Mouse (Mus musculus): ENCODE measurements around the gene Rnf187. TPM values are rescaled to one million over a fixed set of nuclear protein-coding genes. Genes with fewer than 3 reads are reported as not detected.

The Rnf187 gene
- polyA plus RNA-seq (2015; fragmentation: Nextera tagmentation; extraction: Ambion mirVana), result 563 and 570 TPM in 2 replicates

- Histone ChIP-seq H3K36me3 (ENCODE audit: control insufficient read depth, insufficient read depth, low read length) (peaks cover 5% of the 10 kb centered on the region), H3K4me3 (ENCODE audit: low read length) (peak within 1 kb of the TSS; percentile 93), H3K27ac (ENCODE audit: low read depth, low read length) (peak within 1 kb of the TSS; percentile 96), H3K4me1 (ENCODE audit: control insufficient read depth, insufficient read depth, low read depth, low read length) (peaks cover 17% of the 10 kb centered on the region), H3K4me2 (ENCODE audit: low read length) (peak within 1 kb of the TSS; percentile 72), H3K9ac (ENCODE audit: low read depth, low read length) (peak within 1 kb of the TSS; percentile 99), H3K9me3 (ENCODE audit: control insufficient read depth, low read length) (no peaks in the 10 kb centered on the region), H3K27me3 (replicated peaks; ENCODE audit: control insufficient read depth, insufficient read depth, low read length) (no peaks in the 10 kb centered on the region)
- ATAC-seq, result peak; percentile 98
- under 1% methylated on average over 67 of the region's 95 CpGs for WGBS
These were observed at the start of gene Rnf187 for GRCm38 (mm10) chr11:58938322-58939087. Gene Rnf187 (minus strand): TSS chr11:58938916.

DNA sequence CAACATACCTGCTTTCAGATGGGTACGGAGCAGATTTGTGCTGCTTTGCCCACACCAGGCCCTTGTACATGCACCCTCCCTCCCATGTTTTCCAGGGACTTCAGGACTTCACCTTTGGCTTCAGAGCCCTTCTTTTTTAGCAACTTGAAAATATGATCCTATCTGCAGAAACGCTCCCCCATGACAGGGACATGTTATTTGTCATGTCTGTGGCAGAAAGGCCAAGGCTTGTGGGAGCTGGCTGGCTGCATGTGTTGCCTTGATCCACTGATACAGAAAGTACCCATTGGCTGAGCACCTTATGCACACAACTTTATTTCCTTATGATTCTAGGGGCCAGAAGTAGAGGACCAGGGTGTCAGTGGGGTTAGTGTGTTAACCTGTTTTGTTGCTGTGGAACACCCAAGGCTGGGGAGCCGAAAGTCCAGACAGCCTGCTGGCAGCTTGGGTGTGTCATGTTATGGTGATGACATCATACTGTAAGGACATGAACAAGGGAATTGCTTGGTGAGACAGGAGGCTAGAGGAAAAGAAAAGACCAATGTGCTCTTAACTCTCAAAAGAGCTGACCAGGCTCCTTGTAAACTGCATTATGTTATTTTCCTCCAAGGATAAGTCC is 46.7 kb upstream of the Rnf187 start:
- Histone ChIP-seq H3K9ac (ENCODE audit: low read depth, low read length) (no peak overlapping the region), H3K4me2 (ENCODE audit: low read length) (no peak overlapping the region), H3K9me3 (ENCODE audit: control insufficient read depth, low read length) (no peaks in the 10 kb centered on the region), H3K27ac (ENCODE audit: low read depth, low read length) (no peak overlapping the region), H3K36me3 (ENCODE audit: control insufficient read depth, insufficient read depth, low read length) (peaks cover 37% of the 10 kb centered on the region), H3K4me3 (ENCODE audit: low read length) (no peak overlapping the region), H3K27me3 (replicated peaks; ENCODE audit: control insufficient read depth, insufficient read depth, low read length) (no peaks in the 10 kb centered on the region), H3K4me1 (ENCODE audit: control insufficient read depth, insufficient read depth, low read depth, low read length) (peaks cover 7% of the 10 kb centered on the region)
- WGBS, result 94% methylated on average over 3 of the region's 3 CpGs
- ATAC-seq, result no peak

DNA sequence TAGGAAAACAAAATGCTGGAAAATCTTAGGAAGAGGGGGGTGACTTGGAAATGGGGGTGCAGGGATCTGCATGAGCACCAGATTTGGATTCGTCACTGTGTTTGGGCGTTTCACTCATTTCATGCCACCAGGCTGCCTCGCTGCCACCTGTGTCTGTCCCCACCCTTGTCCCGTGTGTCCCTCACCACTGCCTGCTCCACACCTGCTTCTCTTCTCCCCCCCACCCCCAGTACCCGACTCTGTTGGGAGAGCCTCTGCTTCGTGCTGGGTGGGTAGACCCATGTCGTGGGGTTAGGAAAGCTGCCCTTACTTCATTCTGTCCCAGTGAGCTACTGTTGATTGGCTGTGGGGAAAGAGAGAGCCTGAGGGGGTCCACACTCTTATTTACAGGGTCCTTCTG is 45.9 kb upstream of the Rnf187 start:
- no peaks in the 10 kb centered on the region for H3K9me3 ChIP-seq (ENCODE audit: control insufficient read depth, low read length)
- no peak overlapping the region for H3K4me3 ChIP-seq (ENCODE audit: low read length)
- WGBS, result 96% methylated on average over 7 of the region's 7 CpGs
- ATAC-seq, result no peak
- H3K27me3 ChIP-seq (replicated peaks; ENCODE audit: control insufficient read depth, insufficient read depth, low read length), result no peaks in the 10 kb centered on the region
- no peak overlapping the region for H3K27ac ChIP-seq (ENCODE audit: low read depth, low read length)
- H3K4me1 ChIP-seq (ENCODE audit: control insufficient read depth, insufficient read depth, low read depth, low read length), result peaks cover 14% of the 10 kb centered on the region
- no peak overlapping the region for H3K9ac ChIP-seq (ENCODE audit: low read depth, low read length)
- H3K4me2 ChIP-seq (ENCODE audit: low read length), result no peak overlapping the region
- peaks cover 35% of the 10 kb centered on the region for H3K36me3 ChIP-seq (ENCODE audit: control insufficient read depth, insufficient read depth, low read length)

GRCm38 (mm10) chr11:58983691-58984341 is 45.1 kb upstream of the Rnf187 start:
- Histone ChIP-seq H3K27ac (ENCODE audit: low read depth, low read length) (no peak overlapping the region), H3K4me1 (ENCODE audit: control insufficient read depth, insufficient read depth, low read depth, low read length) (peaks cover 22% of the 10 kb centered on the region), H3K27me3 (replicated peaks; ENCODE audit: control insufficient read depth, insufficient read depth, low read length) (no peaks in the 10 kb centered on the region), H3K9ac (ENCODE audit: low read depth, low read length) (no peak overlapping the region), H3K4me2 (ENCODE audit: low read length) (no peak overlapping the region), H3K4me3 (ENCODE audit: low read length) (no peak overlapping the region), H3K9me3 (ENCODE audit: control insufficient read depth, low read length) (no peaks in the 10 kb centered on the region), H3K36me3 (ENCODE audit: control insufficient read depth, insufficient read depth, low read length) (peaks cover 27% of the 10 kb centered on the region)
- no peak for ATAC-seq
- 93% methylated on average over 6 of the region's 6 CpGs for WGBS

DNA sequence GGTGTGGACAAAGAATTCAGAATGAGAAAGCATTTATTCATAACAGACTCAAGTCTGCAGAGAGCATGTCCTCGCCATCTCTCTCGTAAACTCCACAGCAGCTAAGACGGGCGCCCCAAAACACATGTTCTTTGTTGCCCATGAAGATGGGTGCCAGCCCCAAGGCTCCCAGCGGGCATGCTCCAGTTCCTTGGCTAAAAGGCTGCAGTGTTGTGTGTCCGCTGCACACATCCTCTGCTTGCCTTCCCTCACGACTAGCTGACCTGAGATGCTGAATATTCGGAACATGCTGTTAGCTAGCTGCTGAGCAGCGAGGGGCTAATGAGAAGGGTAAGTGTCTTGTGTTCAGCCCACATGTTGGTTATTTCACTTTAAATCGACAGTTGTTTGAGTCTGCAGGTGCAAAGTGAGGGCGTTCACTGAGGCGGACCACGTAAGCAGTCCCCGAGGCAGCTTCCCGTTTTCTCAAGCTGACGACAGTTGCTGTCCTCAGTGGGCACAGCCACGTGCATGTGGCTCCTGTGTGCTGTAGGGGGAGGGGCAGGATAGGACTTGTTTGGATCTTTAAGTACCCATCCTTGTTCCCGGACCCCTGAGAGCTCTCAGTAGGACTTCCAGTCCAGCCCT is 43.9 kb upstream of the Rnf187 start:
- Histone ChIP-seq H3K27ac (ENCODE audit: low read depth, low read length) (no peak overlapping the region), H3K9ac (ENCODE audit: low read depth, low read length) (no peak overlapping the region), H3K27me3 (replicated peaks; ENCODE audit: control insufficient read depth, insufficient read depth, low read length) (no peaks in the 10 kb centered on the region), H3K4me2 (ENCODE audit: low read length) (no peak overlapping the region), H3K9me3 (ENCODE audit: control insufficient read depth, low read length) (no peaks in the 10 kb centered on the region), H3K4me3 (ENCODE audit: low read length) (no peak overlapping the region), H3K4me1 (ENCODE audit: control insufficient read depth, insufficient read depth, low read depth, low read length) (peaks cover 25% of the 10 kb centered on the region), H3K36me3 (ENCODE audit: control insufficient read depth, insufficient read depth, low read length) (peaks cover 25% of the 10 kb centered on the region)
- ATAC-seq, result no peak
- WGBS, result 86% methylated on average over 18 of the region's 18 CpGs

- H3K9ac ChIP-seq (ENCODE audit: low read depth, low read length), result no peak overlapping the region
- H3K4me2 ChIP-seq (ENCODE audit: low read length), result no peak overlapping the region
- H3K4me1 ChIP-seq (ENCODE audit: control insufficient read depth, insufficient read depth, low read depth, low read length), result peaks cover 29% of the 10 kb centered on the region
- no peaks in the 10 kb centered on the region for H3K9me3 ChIP-seq (ENCODE audit: control insufficient read depth, low read length)
- no peaks in the 10 kb centered on the region for H3K27me3 ChIP-seq (replicated peaks; ENCODE audit: control insufficient read depth, insufficient read depth, low read length)
- no peak overlapping the region for H3K27ac ChIP-seq (ENCODE audit: low read depth, low read length)
- H3K4me3 ChIP-seq (ENCODE audit: low read length), result no peak overlapping the region
- no peak; the same call in 1 of the 2 replicates for ATAC-seq
- 51% methylated on average over 14 of the region's 14 CpGs for WGBS
- H3K36me3 ChIP-seq (ENCODE audit: control insufficient read depth, insufficient read depth, low read length), result peaks cover 25% of the 10 kb centered on the region
These were observed 43.1 kb upstream of the Rnf187 start for GRCm38 (mm10) chr11:58981541-58982447.

GRCm38 (mm10) chr11:58980381-58980990 is 41.8 kb upstream of the Rnf187 start:
- 61% methylated on average over 5 of the region's 5 CpGs for WGBS
- peaks cover 37% of the 10 kb centered on the region for H3K4me1 ChIP-seq (ENCODE audit: control insufficient read depth, insufficient read depth, low read depth, low read length)
- no peak for ATAC-seq
- no peaks in the 10 kb centered on the region for H3K27me3 ChIP-seq (replicated peaks; ENCODE audit: control insufficient read depth, insufficient read depth, low read length)
- no peak overlapping the region for H3K27ac ChIP-seq (ENCODE audit: low read depth, low read length)
- H3K4me2 ChIP-seq (ENCODE audit: low read length), result no peak overlapping the region
- H3K36me3 ChIP-seq (ENCODE audit: control insufficient read depth, insufficient read depth, low read length), result peaks cover 15% of the 10 kb centered on the region
- H3K9ac ChIP-seq (ENCODE audit: low read depth, low read length), result no peak overlapping the region; the same call in 1 of the 2 replicates
- H3K4me3 ChIP-seq (ENCODE audit: low read length), result no peak overlapping the region
- no peaks in the 10 kb centered on the region for H3K9me3 ChIP-seq (ENCODE audit: control insufficient read depth, low read length)

GRCm38 (mm10) chr11:58979661-58980060 is 40.9 kb upstream of the Rnf187 start:
- H3K4me1 ChIP-seq (ENCODE audit: control insufficient read depth, insufficient read depth, low read depth, low read length), result peaks cover 40% of the 10 kb centered on the region
- peak overlapping the region; percentile 97 for H3K4me3 ChIP-seq (ENCODE audit: low read length)
- H3K36me3 ChIP-seq (ENCODE audit: control insufficient read depth, insufficient read depth, low read length), result peaks cover 9% of the 10 kb centered on the region
- 78% methylated on average over 7 of the region's 7 CpGs for WGBS
- ATAC-seq, result no peak
- H3K4me2 ChIP-seq (ENCODE audit: low read length), result peak overlapping the region; percentile 100
- H3K9ac ChIP-seq (ENCODE audit: low read depth, low read length), result peak overlapping the region; percentile 50
- no peaks in the 10 kb centered on the region for H3K9me3 ChIP-seq (ENCODE audit: control insufficient read depth, low read length)
- H3K27ac ChIP-seq (ENCODE audit: low read depth, low read length), result no peak overlapping the region
- H3K27me3 ChIP-seq (replicated peaks; ENCODE audit: control insufficient read depth, insufficient read depth, low read length), result no peaks in the 10 kb centered on the region

Data from hindbrain, embryonic 16.5 days (tissue).